ENCODE assay signal across 24 mouse cellular contexts in the genomic region with DNA sequence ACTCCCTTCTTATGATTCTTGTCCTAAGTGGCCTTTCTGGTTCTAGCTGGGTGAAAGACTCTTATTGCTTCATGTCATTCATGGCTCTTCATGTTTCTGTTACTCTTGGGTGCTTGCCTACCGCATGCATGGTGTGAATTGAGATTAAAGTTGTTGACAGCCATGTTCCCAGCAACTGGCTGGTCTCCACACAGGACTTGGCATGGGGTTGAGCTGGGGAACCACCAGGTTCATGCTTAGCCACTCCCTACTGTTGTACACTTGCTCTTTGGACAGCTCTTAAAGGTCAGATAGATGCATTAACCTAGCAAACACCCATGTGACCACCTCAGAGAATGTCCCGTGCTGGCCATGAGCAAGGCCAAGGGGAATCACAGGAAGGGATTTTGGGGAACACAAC. TPM values are rescaled to one million over a fixed set of nuclear protein-coding genes. Genes with fewer than 3 reads are reported as not detected.
DNase-seq lines count a peak whose midpoint lies in the region; ATAC-seq and TF ChIP-seq lines count a peak whose summit lies in the region.
"Had no signal": no experiment of that assay in that cellular context is flagged by ENCODE, and none has a peak within 500 bp of the region (broad histone marks: within the 10 kb centered on the region; RNA-seq: fewer than 3 reads in every experiment).

No protein-coding gene starts in this region.

- no peak overlapping the region for H3K27ac ChIP-seq in heart, embryonic 10.5 days
- no peak overlapping the region for H3K27ac ChIP-seq in kidney, postnatal 0 days
- H3K27ac ChIP-seq in heart, postnatal 0 days (ENCODE audit: low read depth) = peak overlapping the region; percentile 47; the same call in 1 of the 2 replicates
- no peak overlapping the region for H3K27ac ChIP-seq in liver, embryonic 15.5 days (replicated peaks)
- H3K27ac ChIP-seq in forebrain, embryonic 14.5 days (ENCODE audit: low read depth, low read length) = no peak overlapping the region
- H3K27ac ChIP-seq: forebrain, embryonic 15.5 days; heart, embryonic 15.5 days; left cerebral cortex, adult 2 months; limb, embryonic 10.5 days; liver, embryonic 14.5 days; neural tube, embryonic 13.5 days had no signal

- TF ChIP-seq CTCF in kidney, postnatal 0 days (IDR thresholded peaks at IDR 0.05; ENCODE audit: low read depth) = no peak
- no peak for TF ChIP-seq CTCF in heart, postnatal 0 days (IDR thresholded peaks at IDR 0.05; ENCODE audit: low read depth)

- no peak for TF ChIP-seq EP300 in heart, postnatal 0 days (IDR thresholded peaks at IDR 0.05; ENCODE audit: low read depth)

- no peaks in the 10 kb centered on the region for H3K4me1 ChIP-seq in heart, embryonic 10.5 days
- H3K4me1 ChIP-seq in kidney, postnatal 0 days (replicated peaks; ENCODE audit: insufficient read depth, low read length) = no peaks in the 10 kb centered on the region
- H3K4me1 ChIP-seq in heart, postnatal 0 days (ENCODE audit: control insufficient read depth, insufficient read depth) = peaks cover 6% of the 10 kb centered on the region; the same call in 1 of the 2 replicates
- no peaks in the 10 kb centered on the region for H3K4me1 ChIP-seq in liver, embryonic 15.5 days (replicated peaks)
- no peaks in the 10 kb centered on the region for H3K4me1 ChIP-seq in forebrain, embryonic 14.5 days (ENCODE audit: control insufficient read depth, insufficient read depth, low read length)
- H3K4me1 ChIP-seq: forebrain, embryonic 15.5 days; heart, embryonic 15.5 days; neural tube, embryonic 13.5 days had no signal

- WGBS in heart, embryonic 10.5 days = 73% methylated on average over 2 of the region's 2 CpGs
- WGBS in kidney, postnatal 0 days = 73% methylated on average over 2 of the region's 2 CpGs
- 31% methylated on average over 2 of the region's 2 CpGs for WGBS in heart, postnatal 0 days
- 43% methylated on average over 2 of the region's 2 CpGs for WGBS in liver, embryonic 15.5 days (ENCODE audit: insufficient replicate concordance)
- 91% methylated on average over 2 of the region's 2 CpGs for WGBS in forebrain, embryonic 14.5 days

- no peak overlapping the region for H3K9ac ChIP-seq in kidney, postnatal 0 days (ENCODE audit: low read depth, low read length)
- H3K9ac ChIP-seq in heart, postnatal 0 days (replicated peaks; ENCODE audit: low read depth, low read length) = no peak overlapping the region
- H3K9ac ChIP-seq in liver, embryonic 15.5 days = no peak overlapping the region
- H3K9ac ChIP-seq in forebrain, embryonic 14.5 days (ENCODE audit: low read length) = no peak overlapping the region
- H3K9ac ChIP-seq: forebrain, embryonic 15.5 days; heart, embryonic 15.5 days; liver, embryonic 14.5 days; neural tube, embryonic 13.5 days had no signal

- no peak overlapping the region for H3K4me2 ChIP-seq in kidney, postnatal 0 days (ENCODE audit: low read length)
- no peak overlapping the region for H3K4me2 ChIP-seq in heart, postnatal 0 days (ENCODE audit: low read depth, low read length)
- H3K4me2 ChIP-seq in liver, embryonic 15.5 days = no peak overlapping the region
- H3K4me2 ChIP-seq in forebrain, embryonic 14.5 days (ENCODE audit: low read length) = no peak overlapping the region
- H3K4me2 ChIP-seq: forebrain, embryonic 15.5 days; heart, embryonic 15.5 days; neural tube, embryonic 13.5 days had no signal

- no peak overlapping the region for H3K4me3 ChIP-seq in heart, embryonic 10.5 days
- H3K4me3 ChIP-seq in kidney, postnatal 0 days (replicated peaks; ENCODE audit: low read depth, low read length) = no peak overlapping the region
- H3K4me3 ChIP-seq in heart, postnatal 0 days (ENCODE audit: low read depth, low read length) = no peak overlapping the region
- H3K4me3 ChIP-seq in liver, embryonic 15.5 days (replicated peaks) = no peak overlapping the region
- H3K4me3 ChIP-seq in forebrain, embryonic 14.5 days (ENCODE audit: low read depth, low read length) = no peak overlapping the region
- H3K4me3 ChIP-seq: forebrain, embryonic 15.5 days; heart, embryonic 15.5 days; left cerebral cortex, adult 2 months; limb, embryonic 10.5 days; megakaryocyte, embryonic 14.5 days; neural tube, embryonic 13.5 days had no signal

- H3K9me3 ChIP-seq in heart, embryonic 10.5 days = no peaks in the 10 kb centered on the region
- no peaks in the 10 kb centered on the region for H3K9me3 ChIP-seq in kidney, postnatal 0 days (replicated peaks; ENCODE audit: low read length)
- no peaks in the 10 kb centered on the region for H3K9me3 ChIP-seq in heart, postnatal 0 days (replicated peaks; ENCODE audit: control insufficient read depth, low read length)
- H3K9me3 ChIP-seq in liver, embryonic 15.5 days (replicated peaks) = no peaks in the 10 kb centered on the region
- no peaks in the 10 kb centered on the region for H3K9me3 ChIP-seq in forebrain, embryonic 14.5 days (replicated peaks; ENCODE audit: control insufficient read depth, low read length)
- H3K9me3 ChIP-seq: forebrain, embryonic 15.5 days; heart, embryonic 15.5 days; limb, embryonic 10.5 days; neural tube, embryonic 13.5 days had no signal

- no peaks in the 10 kb centered on the region for H3K36me3 ChIP-seq in heart, embryonic 10.5 days
- no peaks in the 10 kb centered on the region for H3K36me3 ChIP-seq in kidney, postnatal 0 days (ENCODE audit: insufficient read depth, low read length)
- H3K36me3 ChIP-seq in heart, postnatal 0 days (replicated peaks; ENCODE audit: control insufficient read depth, insufficient read depth, low read length) = no peaks in the 10 kb centered on the region
- no peaks in the 10 kb centered on the region for H3K36me3 ChIP-seq in liver, embryonic 15.5 days (replicated peaks)
- H3K36me3 ChIP-seq in forebrain, embryonic 14.5 days (ENCODE audit: control insufficient read depth, insufficient read depth, low read length) = no peaks in the 10 kb centered on the region
- H3K36me3 ChIP-seq: forebrain, embryonic 15.5 days; heart, embryonic 15.5 days; limb, embryonic 10.5 days; neural tube, embryonic 13.5 days had no signal

- H3K27me3 ChIP-seq in heart, embryonic 10.5 days (ENCODE audit: insufficient read depth, poor library complexity, severe bottlenecking) = no peaks in the 10 kb centered on the region
- H3K27me3 ChIP-seq in kidney, postnatal 0 days (ENCODE audit: insufficient read depth, low read length) = no peaks in the 10 kb centered on the region
- H3K27me3 ChIP-seq in heart, postnatal 0 days (ENCODE audit: control insufficient read depth, insufficient read depth, low read length) = no peaks in the 10 kb centered on the region
- H3K27me3 ChIP-seq in liver, embryonic 15.5 days = no peaks in the 10 kb centered on the region
- no peaks in the 10 kb centered on the region for H3K27me3 ChIP-seq in forebrain, embryonic 14.5 days (replicated peaks; ENCODE audit: control insufficient read depth, insufficient read depth, low read length)
- H3K27me3 ChIP-seq: forebrain, embryonic 15.5 days; heart, embryonic 15.5 days; neural tube, embryonic 13.5 days had no signal

- DNase-seq in heart, adult 11 months = peak; percentile 91
- no peak for DNase-seq in heart, embryonic 10.5 days (ENCODE audit: low spot score)
- no peak for DNase-seq in kidney, postnatal 0 days (ENCODE audit: low spot score)
- no peak for DNase-seq in kidney, postnatal 25 days
- peak; percentile 77 for DNase-seq in heart, postnatal 0 days (ENCODE audit: low spot score)
- no peak for DNase-seq in forebrain, embryonic 14.5 days (ENCODE audit: low spot score)
- no peak for DNase-seq in gastrocnemius, postnatal 10 days
- DNase-seq: cerebellum, adult 9-11 months; kidney, adult 18-20 months; midbrain, embryonic 14.5 days; right cerebral cortex, adult 18-20 months; thymus, postnatal 25 days had no signal

- ATAC-seq in kidney, postnatal 0 days (replicated peaks; ENCODE audit: low FRiP score, low read depth) = 0 out of 2 replicates have a peak, but pooled peaks have one; percentile 36
- ATAC-seq in heart, postnatal 0 days (ENCODE audit: insufficient read depth, low read depth) = peak; percentile 89
- ATAC-seq in liver, embryonic 15.5 days (ENCODE audit: insufficient read depth) = peak; percentile 61
- ATAC-seq in forebrain, embryonic 14.5 days = no peak
- ATAC-seq: forebrain, embryonic 15.5 days; hindbrain, embryonic 16.5 days had no signal

RNA-seq across cellular contexts. Expression of a gene that starts 50.6 kb away (rescaled TPM):
- 0.05 and 0.23 TPM in 2 replicates for polyA plus RNA-seq in heart, embryonic 10.5 days (2016; fragmentation: Nextera tagmentation; extraction: Ambion mirVana)
- 0.17 and 0.29 TPM in 2 replicates for polyA plus RNA-seq in kidney, postnatal 0 days (2015; fragmentation: Nextera tagmentation; extraction: Ambion mirVana)
- total RNA-seq in heart, postnatal 0 days (2014; rRNA removed; ENCODE audit: low replicate concordance) = 0.31 TPM in 1 of 2 replicates, not detected in the other
- polyA plus RNA-seq in heart, postnatal 0 days (2015; fragmentation: Nextera tagmentation; extraction: Ambion mirVana) = 0.31 and 0.34 TPM in 2 replicates
- 0.14 and 0.16 TPM in 2 replicates for polyA plus RNA-seq in liver, embryonic 15.5 days (2015; fragmentation: Nextera tagmentation; extraction: Ambion mirVana)
- 0.11 and 0.47 TPM in 2 replicates for polyA plus RNA-seq in forebrain, embryonic 14.5 days (2014; fragmentation: Nextera tagmentation; extraction: Ambion mirVana)
- under 1 TPM in 1 of 2 experiments, not detected in 1; 0.09 TPM for total RNA-seq in gastrocnemius, postnatal 10 days (2021)
- total RNA-seq: CH12.LX; gastrocnemius, adult 18-20 months; MEL had no signal
- polyA plus RNA-seq: heart, embryonic 15.5 days; neural tube, embryonic 13.5 days had no signal

Comparison
In these comparisons a context has a peak if more than half of its experiments do, and no peak if none do; other contexts are left out.
1. DNase-seq: peak in heart, adult 11 months (single experiment) and heart, postnatal 0 days (single experiment); none in heart, embryonic 10.5 days (single experiment), kidney, postnatal 0 days (single experiment), kidney, postnatal 25 days (0 of 2), forebrain, embryonic 14.5 days (single experiment) and gastrocnemius, postnatal 10 days (single experiment).